In the genomic region with DNA sequence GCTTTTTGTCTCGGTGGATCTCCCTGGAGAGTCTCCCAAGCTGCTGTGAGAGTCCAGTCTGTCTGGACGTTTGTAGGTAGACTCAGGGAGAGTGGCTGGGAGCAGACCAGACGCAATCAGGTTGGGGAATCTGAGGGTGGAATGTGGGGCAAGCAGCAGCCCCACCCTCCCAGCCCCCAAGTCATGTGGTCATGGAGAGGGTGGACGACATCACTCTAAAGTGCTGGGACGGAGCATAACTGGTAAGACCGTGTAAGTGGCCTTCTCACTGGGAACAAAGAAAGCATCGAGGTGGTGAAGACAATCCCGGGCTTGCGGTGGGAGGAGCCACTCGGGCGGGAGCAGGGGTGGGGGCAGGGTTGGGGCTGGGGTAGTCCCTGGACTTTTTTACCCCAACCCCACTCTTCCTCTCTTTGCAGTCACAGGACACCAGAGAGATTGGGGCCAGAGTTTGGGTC, we compare ENCODE assay signal across 8 mouse cellular contexts. TPM values are rescaled to one million over a fixed set of nuclear protein-coding genes. Genes with fewer than 3 reads are reported as not detected.
A peak's percentile ranks its signal among the peaks of the same experiment; 100 is the strongest.
DNase-seq lines count a peak whose midpoint lies in the region; ATAC-seq and TF ChIP-seq lines count a peak whose summit lies in the region.

No protein-coding gene starts in this region.

- H3K27me3 ChIP-seq in lung, embryonic 14.5 days (ENCODE audit: insufficient read depth, low read length): no peaks in the 10 kb centered on the region
- no peaks in the 10 kb centered on the region for H3K27me3 ChIP-seq in forebrain, postnatal 0 days (ENCODE audit: insufficient read depth, low read length)
- 0 out of 2 replicates have a peak, but pooled peaks cover 4% of the 10 kb centered on the region for H3K27me3 ChIP-seq in liver, postnatal 0 days (ENCODE audit: insufficient read depth, low read length)
- H3K27me3 ChIP-seq in stomach, postnatal 0 days (ENCODE audit: control insufficient read depth, insufficient read depth, low read length): no peaks in the 10 kb centered on the region

- H3K9me3 ChIP-seq in lung, embryonic 14.5 days (ENCODE audit: low read depth, low read length): no peaks in the 10 kb centered on the region
- no peaks in the 10 kb centered on the region for H3K9me3 ChIP-seq in forebrain, postnatal 0 days (ENCODE audit: low read length)
- no peaks in the 10 kb centered on the region for H3K9me3 ChIP-seq in liver, postnatal 0 days (ENCODE audit: low read length)
- H3K9me3 ChIP-seq in stomach, postnatal 0 days (ENCODE audit: control insufficient read depth, low read length): no peaks in the 10 kb centered on the region

- WGBS in lung, embryonic 14.5 days: 5% methylated on average over 11 of the region's 11 CpGs
- 5% methylated on average over 11 of the region's 11 CpGs for WGBS in forebrain, postnatal 0 days
- 9% methylated on average over 11 of the region's 11 CpGs for WGBS in liver, postnatal 0 days (ENCODE audit: insufficient replicate concordance)
- 5% methylated on average over 11 of the region's 11 CpGs for WGBS in stomach, postnatal 0 days

- DNase-seq in lung, embryonic 14.5 days: peak; percentile 53
- no peak for DNase-seq in lung, postnatal 25 days (ENCODE audit: low spot score)
- DNase-seq in forebrain, postnatal 0 days: no peak
- DNase-seq in liver, postnatal 0 days: no peak
- peak; percentile 38 for DNase-seq in stomach, postnatal 0 days (ENCODE audit: low spot score)
- no peak for DNase-seq in natural killer cell, adult 2 months (ENCODE audit: low spot score in 2 of 2)
- no peak for DNase-seq in cerebellum, adult 8-10 months
- DNase-seq in gastrocnemius, adult 18-20 months (ENCODE audit: low spot score): no peak

- no peak for TF ChIP-seq CTCF in lung, embryonic 14.5 days (IDR thresholded peaks at IDR 0.05; ENCODE audit: low read depth)
- TF ChIP-seq CTCF in forebrain, postnatal 0 days (IDR thresholded peaks at IDR 0.05; ENCODE audit: low read depth): no peak
- TF ChIP-seq CTCF in liver, postnatal 0 days (IDR thresholded peaks at IDR 0.05; ENCODE audit: low read depth): no peak
- no peak for TF ChIP-seq CTCF in stomach, postnatal 0 days (IDR thresholded peaks at IDR 0.05; ENCODE audit: low read depth)

- H3K4me3 ChIP-seq in lung, embryonic 14.5 days (ENCODE audit: low read depth, low read length): peak overlapping the region; percentile 28
- peak overlapping the region; percentile 5; the same call in 1 of the 2 replicates for H3K4me3 ChIP-seq in forebrain, postnatal 0 days (ENCODE audit: low read depth, low read length)
- peak overlapping the region; percentile 31; the same call in 1 of the 2 replicates for H3K4me3 ChIP-seq in liver, postnatal 0 days (ENCODE audit: low read depth, low read length)
- peak overlapping the region; percentile 22 for H3K4me3 ChIP-seq in stomach, postnatal 0 days (ENCODE audit: low read depth, low read length)

- no peaks in the 10 kb centered on the region for H3K36me3 ChIP-seq in lung, embryonic 14.5 days (ENCODE audit: insufficient read depth)
- no peaks in the 10 kb centered on the region for H3K36me3 ChIP-seq in forebrain, postnatal 0 days (ENCODE audit: insufficient read depth)
- no peaks in the 10 kb centered on the region for H3K36me3 ChIP-seq in liver, postnatal 0 days (replicated peaks; ENCODE audit: insufficient read depth, low read length)
- no peaks in the 10 kb centered on the region for H3K36me3 ChIP-seq in stomach, postnatal 0 days (ENCODE audit: control insufficient read depth, insufficient read depth, low read length)

- peak overlapping the region; percentile 93 for H3K27ac ChIP-seq in lung, embryonic 14.5 days (ENCODE audit: low read depth)
- H3K27ac ChIP-seq in forebrain, postnatal 0 days (ENCODE audit: low read depth, low read length): no peak overlapping the region
- 0 out of 2 replicates have a peak overlapping the region, but pooled peaks have one; percentile 7 for H3K27ac ChIP-seq in liver, postnatal 0 days (ENCODE audit: low read depth)
- H3K27ac ChIP-seq in stomach, postnatal 0 days (replicated peaks): peak overlapping the region; percentile 53; the same call in 1 of the 2 replicates

- peaks cover 6% of the 10 kb centered on the region for H3K4me1 ChIP-seq in lung, embryonic 14.5 days (ENCODE audit: insufficient read depth)
- peaks cover 5% of the 10 kb centered on the region; the same call in 1 of the 2 replicates for H3K4me1 ChIP-seq in forebrain, postnatal 0 days (ENCODE audit: insufficient read depth)
- H3K4me1 ChIP-seq in liver, postnatal 0 days (ENCODE audit: insufficient read depth): peaks cover 24% of the 10 kb centered on the region
- peaks cover 2% of the 10 kb centered on the region for H3K4me1 ChIP-seq in stomach, postnatal 0 days (replicated peaks; ENCODE audit: control insufficient read depth, insufficient read depth)

- peak overlapping the region; percentile 51 for H3K9ac ChIP-seq in lung, embryonic 14.5 days
- H3K9ac ChIP-seq in forebrain, postnatal 0 days: peak overlapping the region; percentile 33
- peak overlapping the region; percentile 48 for H3K9ac ChIP-seq in liver, postnatal 0 days (replicated peaks)
- H3K9ac ChIP-seq in stomach, postnatal 0 days (ENCODE audit: low read length): peak overlapping the region; percentile 50

- ATAC-seq in lung, embryonic 14.5 days (ENCODE audit: insufficient read depth): peak; percentile 52; the same call in 1 of the 2 replicates
- peak; percentile 40; the same call in 1 of the 2 replicates for ATAC-seq in forebrain, postnatal 0 days
- ATAC-seq in liver, postnatal 0 days: no peak
- peak; percentile 22 for ATAC-seq in stomach, postnatal 0 days (ENCODE audit: low FRiP score, low TSS enrichment)

- TF ChIP-seq EP300 in liver, postnatal 0 days (IDR thresholded peaks at IDR 0.05; ENCODE audit: low read depth): no peak
- no peak for TF ChIP-seq EP300 in stomach, postnatal 0 days (optimal IDR thresholded peaks at IDR 0.05)

- peak overlapping the region; percentile 62 for H3K4me2 ChIP-seq in lung, embryonic 14.5 days
- peak overlapping the region; percentile 35 for H3K4me2 ChIP-seq in forebrain, postnatal 0 days (ENCODE audit: low read depth)
- H3K4me2 ChIP-seq in liver, postnatal 0 days (ENCODE audit: low read depth, low read length): peak overlapping the region; percentile 55
- peak overlapping the region; percentile 53 for H3K4me2 ChIP-seq in stomach, postnatal 0 days (replicated peaks; ENCODE audit: low read depth)

RNA-seq across cellular contexts. Expression of a gene that starts 45.4 kb away (rescaled TPM):
- 12.4 and 16.2 TPM in 2 replicates for polyA plus RNA-seq in lung, embryonic 14.5 days (2014; fragmentation: Nextera tagmentation; extraction: Ambion mirVana)
- total RNA-seq in forebrain, postnatal 0 days (2014; rRNA removed): 22.0 and 41.8 TPM in 2 replicates
- 9.2 and 15.4 TPM in 2 replicates for polyA plus RNA-seq in forebrain, postnatal 0 days (2015; fragmentation: Nextera tagmentation; extraction: Ambion mirVana)
- 3.5 and 4.0 TPM in 2 replicates for polyA plus RNA-seq in liver, postnatal 0 days (2015; fragmentation: Nextera tagmentation; extraction: Ambion mirVana)
- 5.2 and 6.0 TPM in 2 replicates for polyA plus RNA-seq in stomach, postnatal 0 days (2015; fragmentation: Nextera tagmentation; extraction: Ambion mirVana)
- total RNA-seq in gastrocnemius, adult 18-20 months (2021): 10 to 100 TPM; 14.4 to 15.6 TPM

Comparison
In these comparisons a context has a peak if more than half of its experiments do, and no peak if none do; other contexts are left out.
1. DNase-seq: peak in lung, embryonic 14.5 days (single experiment) and stomach, postnatal 0 days (single experiment); none in lung, postnatal 25 days (single experiment), forebrain, postnatal 0 days (single experiment), liver, postnatal 0 days (single experiment), natural killer cell, adult 2 months (0 of 2), cerebellum, adult 8-10 months (single experiment) and gastrocnemius, adult 18-20 months (single experiment).
2. Peak in every context shown above with its lines, with median percentiles within 50 percentile points of each other: H3K4me2 ChIP-seq, H3K4me3 ChIP-seq and H3K9ac ChIP-seq.